Mouse (Mus musculus) testis, adult 2 months (tissue): Measurements from ENCODE around the gene Usp34.
"Not testable (repeated sequence)": the region's sequence is repeated elsewhere in the genome, so short reads cannot be mapped to it uniquely, and the experiment has no call there.

Experiments used
- CTCF ChIP-seq: fragments of 200-500 bp; IDR thresholded peaks from 2 replicates; pipeline ENCODE4 v1.5.1; 2012; ENCODE audit warnings: low read depth, mild to moderate bottlenecking, inconsistent platforms, low read length, moderate library complexity; ENCODE audit not compliant: control insufficient read depth, insufficient read depth, insufficient replicate concordance
- POLR2A ChIP-seq: fragments of 200-500 bp; IDR thresholded peaks from 2 replicates; pipeline ENCODE4 v1.6.1; 2012; ENCODE audit warnings: low read depth, mild to moderate bottlenecking, inconsistent platforms, low read length, moderate library complexity; ENCODE audit not compliant: control insufficient read depth

DNA sequence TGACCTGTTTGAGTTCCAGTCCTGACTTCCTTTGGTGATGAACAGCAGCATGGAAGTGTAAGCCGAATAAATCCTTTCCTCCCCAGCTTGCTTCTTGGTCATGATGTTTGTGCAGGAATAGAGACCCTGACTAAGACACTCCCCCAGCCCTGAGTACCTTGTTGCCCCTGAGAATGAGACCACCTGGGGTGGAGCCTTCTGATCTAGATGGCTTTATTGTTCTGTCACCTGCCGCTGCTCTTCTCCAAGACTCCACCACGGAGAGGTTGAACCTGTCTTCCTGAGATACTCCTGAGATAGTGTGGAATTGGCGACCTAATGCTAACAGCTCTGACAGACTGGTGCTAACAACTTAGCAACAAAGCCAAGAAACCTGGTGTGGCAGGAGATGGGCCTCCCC is 208.1 kb downstream of the Usp34 start:
- TF ChIP-seq CTCF, POLR2A: not testable (repeated sequence)
